Mouse (Mus musculus) kidney, adult 2 months (tissue): ENCODE data around the gene Arf1.

Source experiments
- CTCF ChIP-seq: fragments of 200-500 bp; conservative IDR thresholded peaks from 2 replicates; pipeline ENCODE4 v1.5.1; 2011; ENCODE audit warnings: low read depth, mild to moderate bottlenecking, control low read depth, low read length, moderate library complexity, mixed read lengths; ENCODE audit not compliant: insufficient read depth, insufficient read length
- POLR2A ChIP-seq: fragments of 200-500 bp; IDR thresholded peaks from one replicate; pipeline ENCODE4 v1.6.1; 2011; ENCODE audit warnings: low read depth, low read length, control low read depth

GRCm38 (mm10) chr11:59260706-59261493 lies 32.8 kb upstream of the Arf1 start:
- TF ChIP-seq CTCF (no peak), POLR2A (no peak)
